Mouse (Mus musculus): ENCODE data around the gene Selenoh. TPM values are rescaled to one million over a fixed set of nuclear protein-coding genes. Genes with fewer than 3 reads are reported as not detected.
"Not testable (repeated sequence)": the region's sequence is repeated elsewhere in the genome, so short reads cannot be mapped to it uniquely, and the experiment has no call there.

Selenoh gene
- polyA plus RNA-seq, 1 experiment from 2014 or later, result 203 TPM

GRCm38 (mm10) chr2:84677968-84678880 is 7.7 kb upstream of the Selenoh start, which contains the start of the genes Gm28635 and Med19:
Gene Gm28635, minus strand, starts transcription at chr2:84678041.
Gene Med19, plus strand, starts transcription at chr2:84678402.
- H3K4me1 ChIP-seq (ENCODE audit: control insufficient read depth, insufficient read depth, low read length), result peaks cover 14% of the 10 kb centered on the region
- no peaks in the 10 kb centered on the region for H3K9me3 ChIP-seq (replicated peaks; ENCODE audit: control insufficient read depth, low read length)
- H3K9ac ChIP-seq (ENCODE audit: low read length), result peak within 1 kb of the TSS; percentile 95
- H3K36me3 ChIP-seq (ENCODE audit: control insufficient read depth, insufficient read depth, low read length), result peaks cover 6% of the 10 kb centered on the region; the same call in 1 of the 2 replicates
- no peaks in the 10 kb centered on the region for H3K27me3 ChIP-seq (ENCODE audit: control insufficient read depth, insufficient read depth, low read length)
- H3K4me2 ChIP-seq (ENCODE audit: low read depth, low read length), result peak within 1 kb of the TSS; percentile 95
- peak within 1 kb of the TSS; percentile 82 for H3K27ac ChIP-seq (ENCODE audit: low read length)
- ATAC-seq (ENCODE audit: insufficient read depth, low FRiP score), result peak; percentile 100
- WGBS, result under 1% methylated on average over 44 of the region's 44 CpGs
- H3K4me3 ChIP-seq (replicated peaks; ENCODE audit: low read length), result peak within 1 kb of the TSS; percentile 100

- peaks cover 6% of the 10 kb centered on the region; the same call in 1 of the 2 replicates for H3K36me3 ChIP-seq (ENCODE audit: control insufficient read depth, insufficient read depth, low read length)
- peak; percentile 33; the same call in 1 of the 2 replicates for ATAC-seq (ENCODE audit: insufficient read depth, low FRiP score)
- H3K9ac ChIP-seq (ENCODE audit: low read length), result peak overlapping the region; percentile 76
- H3K27me3 ChIP-seq (ENCODE audit: control insufficient read depth, insufficient read depth, low read length), result no peaks in the 10 kb centered on the region
- peak overlapping the region; percentile 55; the same call in 1 of the 2 replicates for H3K27ac ChIP-seq (ENCODE audit: low read length)
- no peaks in the 10 kb centered on the region for H3K9me3 ChIP-seq (replicated peaks; ENCODE audit: control insufficient read depth, low read length)
- H3K4me2 ChIP-seq (ENCODE audit: low read depth, low read length), result peak overlapping the region; percentile 61
- WGBS, result 8% methylated on average over 22 of the region's 22 CpGs
- H3K4me1 ChIP-seq (ENCODE audit: control insufficient read depth, insufficient read depth, low read length), result peaks cover 14% of the 10 kb centered on the region
- peak overlapping the region; percentile 100 for H3K4me3 ChIP-seq (replicated peaks; ENCODE audit: low read length)
Measured at GRCm38 (mm10) chr2:84677270-84677967, 6.8 kb upstream of the Selenoh start.

GRCm38 (mm10) chr2:84671535-84671934 is 965 bp upstream of the Selenoh start:
- H3K9me3 ChIP-seq (replicated peaks; ENCODE audit: control insufficient read depth, low read length); H3K27me3 ChIP-seq (ENCODE audit: control insufficient read depth, insufficient read depth, low read length); H3K9ac ChIP-seq (ENCODE audit: low read length); H3K36me3 ChIP-seq (ENCODE audit: control insufficient read depth, insufficient read depth, low read length); ATAC-seq (ENCODE audit: insufficient read depth, low FRiP score); H3K4me3 ChIP-seq (replicated peaks; ENCODE audit: low read length); H3K27ac ChIP-seq (ENCODE audit: low read length); H3K4me2 ChIP-seq (ENCODE audit: low read depth, low read length): not testable (repeated sequence)
- WGBS, result 61% methylated on average over 4 of the region's 5 CpGs
- peaks cover 16% of the 10 kb centered on the region for H3K4me1 ChIP-seq (ENCODE audit: control insufficient read depth, insufficient read depth, low read length)

- WGBS, result 2% methylated on average over 39 of the region's 39 CpGs
- Histone ChIP-seq H3K4me1 (ENCODE audit: control insufficient read depth, insufficient read depth, low read length) (peaks cover 12% of the 10 kb centered on the region; the same call in 1 of the 2 replicates), H3K4me3 (replicated peaks; ENCODE audit: low read length) (peak overlapping the region; percentile 87), H3K27me3 (ENCODE audit: control insufficient read depth, insufficient read depth, low read length) (no peaks in the 10 kb centered on the region), H3K27ac (ENCODE audit: low read length) (peak overlapping the region; percentile 91), H3K9me3 (replicated peaks; ENCODE audit: control insufficient read depth, low read length) (no peaks in the 10 kb centered on the region), H3K4me2 (ENCODE audit: low read depth, low read length) (peak overlapping the region; percentile 78), H3K9ac (ENCODE audit: low read length) (peak overlapping the region; percentile 94), H3K36me3 (ENCODE audit: control insufficient read depth, insufficient read depth, low read length) (no peaks in the 10 kb centered on the region)
- ATAC-seq (ENCODE audit: insufficient read depth, low FRiP score), result peak; percentile 64
Measured at GRCm38 (mm10) chr2:84669828-84670568, 572 bp downstream of the Selenoh start.

- ATAC-seq (ENCODE audit: insufficient read depth, low FRiP score), result no peak
- H3K4me2 ChIP-seq (ENCODE audit: low read depth, low read length), result no peak overlapping the region
Measured at GRCm38 (mm10) chr2:84666081-84666480, 4.5 kb downstream of the Selenoh start.

GRCm38 (mm10) chr2:84662866-84663265 is 7.7 kb downstream of the Selenoh start:
- Histone ChIP-seq H3K27me3 (ENCODE audit: control insufficient read depth, insufficient read depth, low read length) (no peaks in the 10 kb centered on the region), H3K9ac (ENCODE audit: low read length) (no peak overlapping the region), H3K27ac (ENCODE audit: low read length) (no peak overlapping the region), H3K36me3 (ENCODE audit: control insufficient read depth, insufficient read depth, low read length) (no peaks in the 10 kb centered on the region), H3K9me3 (replicated peaks; ENCODE audit: control insufficient read depth, low read length) (no peaks in the 10 kb centered on the region), H3K4me1 (ENCODE audit: control insufficient read depth, insufficient read depth, low read length) (no peaks in the 10 kb centered on the region), H3K4me3 (replicated peaks; ENCODE audit: low read length) (no peak overlapping the region), H3K4me2 (ENCODE audit: low read depth, low read length) (no peak overlapping the region)
- no peak for ATAC-seq (ENCODE audit: insufficient read depth, low FRiP score)
- 33% methylated on average over 2 of the region's 2 CpGs for WGBS

More at GRCm38 (mm10) chr2:84666081-84666480, 4.5 kb downstream of the Selenoh start:
- H3K9ac ChIP-seq (ENCODE audit: low read length), result no peak overlapping the region
- WGBS, result 46% methylated on average over 12 of the region's 12 CpGs
- peak overlapping the region; percentile 35; the same call in 1 of the 2 replicates for H3K27ac ChIP-seq (ENCODE audit: low read length)
- peaks cover 11% of the 10 kb centered on the region; the same call in 1 of the 2 replicates for H3K4me1 ChIP-seq (ENCODE audit: control insufficient read depth, insufficient read depth, low read length)
- no peaks in the 10 kb centered on the region for H3K27me3 ChIP-seq (ENCODE audit: control insufficient read depth, insufficient read depth, low read length)
- no peak overlapping the region for H3K4me3 ChIP-seq (replicated peaks; ENCODE audit: low read length)
- H3K9me3 ChIP-seq (replicated peaks; ENCODE audit: control insufficient read depth, low read length), result no peaks in the 10 kb centered on the region
- no peaks in the 10 kb centered on the region for H3K36me3 ChIP-seq (ENCODE audit: control insufficient read depth, insufficient read depth, low read length)

- Histone ChIP-seq H3K36me3 (ENCODE audit: control insufficient read depth, insufficient read depth, low read length) (no peaks in the 10 kb centered on the region), H3K9ac (ENCODE audit: low read length) (no peak overlapping the region), H3K4me1 (ENCODE audit: control insufficient read depth, insufficient read depth, low read length) (no peaks in the 10 kb centered on the region), H3K4me3 (replicated peaks; ENCODE audit: low read length) (no peak overlapping the region), H3K27me3 (ENCODE audit: control insufficient read depth, insufficient read depth, low read length) (no peaks in the 10 kb centered on the region), H3K4me2 (ENCODE audit: low read depth, low read length) (no peak overlapping the region), H3K9me3 (replicated peaks; ENCODE audit: control insufficient read depth, low read length) (no peaks in the 10 kb centered on the region), H3K27ac (ENCODE audit: low read length) (no peak overlapping the region)
- ATAC-seq (ENCODE audit: insufficient read depth, low FRiP score), result no peak
- WGBS, result 65% methylated on average over 3 of the region's 3 CpGs
Measured at GRCm38 (mm10) chr2:84660253-84660652, 10.3 kb downstream of the Selenoh start.

- no peak within 1 kb of the TSS for H3K4me3 ChIP-seq (replicated peaks; ENCODE audit: low read length)
- H3K9ac ChIP-seq (ENCODE audit: low read length), result no peak within 1 kb of the TSS
- H3K27ac ChIP-seq (ENCODE audit: low read length), result no peak within 1 kb of the TSS
- no peak within 1 kb of the TSS for H3K4me2 ChIP-seq (ENCODE audit: low read depth, low read length)
- ATAC-seq (ENCODE audit: insufficient read depth, low FRiP score), result no peak
- H3K9me3 ChIP-seq (replicated peaks; ENCODE audit: control insufficient read depth, low read length), result no peaks in the 10 kb centered on the region
- no peaks in the 10 kb centered on the region for H3K4me1 ChIP-seq (ENCODE audit: control insufficient read depth, insufficient read depth, low read length)
- no peaks in the 10 kb centered on the region for H3K36me3 ChIP-seq (ENCODE audit: control insufficient read depth, insufficient read depth, low read length)
- no peaks in the 10 kb centered on the region for H3K27me3 ChIP-seq (ENCODE audit: control insufficient read depth, insufficient read depth, low read length)
- 93% methylated on average over 32 of the region's 32 CpGs for WGBS
Measured at GRCm38 (mm10) chr2:84658806-84659205, 11.8 kb downstream of the Selenoh start, which contains the start of gene Btbd18. Gene Btbd18, plus strand, starts transcription at chr2:84659079.
